Mouse (Mus musculus) liver, adult 2 months (tissue): ENCODE measurements around the gene Iqca.

Experiments used
- CTCF ChIP-seq: fragments of 200-500 bp; IDR thresholded peaks from 2 replicates; pipeline ENCODE4 v1.5.1; 2011; ENCODE audit warnings: low read depth, low read length, control low read depth
- POLR2A ChIP-seq: fragments of 200-500 bp; IDR thresholded peaks from 2 replicates; pipeline ENCODE4 v1.6.1; 2011; ENCODE audit warnings: low read length, control low read depth; ENCODE audit not compliant: insufficient read depth; ENCODE audit errors: extremely low read depth

DNA sequence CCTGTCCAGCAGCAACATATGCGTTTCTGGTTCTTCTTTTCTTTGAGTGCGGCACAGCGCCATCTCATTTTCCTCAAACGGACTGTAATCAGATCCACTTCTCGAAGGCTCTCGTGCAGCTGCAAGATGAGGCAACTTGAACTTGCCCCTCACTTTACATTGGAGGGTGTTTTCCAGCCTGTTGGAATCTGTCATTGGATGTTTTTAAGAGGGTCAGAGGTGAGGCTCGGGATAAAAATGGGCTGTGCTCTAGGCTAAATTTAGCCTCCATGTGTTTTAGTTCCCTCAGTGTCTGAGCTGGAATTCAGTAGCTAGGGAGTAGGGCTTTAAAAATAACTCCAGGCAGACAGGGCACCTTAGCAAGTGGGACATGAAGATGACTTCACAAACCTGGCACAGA lies 155.1 kb downstream of the Iqca start:
- TF ChIP-seq CTCF (no peak), POLR2A (no peak)
